Mouse (Mus musculus) left cerebral cortex, postnatal 25 days (tissue): Measurements from ENCODE around the gene Cxcl2. TPM values are rescaled to one million over a fixed set of nuclear protein-coding genes. Genes with fewer than 3 reads are reported as not detected.
A peak's percentile ranks its signal among the peaks of the same experiment; 100 is the strongest.

Experiments
- DNase-seq, 2 experiments: peaks; one replicate each; pipeline ENCODE4 v3.0.0; 2022; ENCODE audit warnings: low spot score in 2 of 2, mixed read lengths in 1 of 2
- intact Hi-C: fragments of 180-260 bp; cut with DNase I; formaldehyde crosslinking; loops from one replicate; pipeline ENCODE4 v1.15.1; 2025
- total RNA-seq, 2 experiments: library from RNA; stranded (reverse); gene quantifications; 2 replicates each; pipeline ENCODE4 v1.2.3; 2021

The Cxcl2 gene
- total RNA-seq, 2 experiments from 2014 or later, result not detected

- intact Hi-C loops, result no loop called here
- DNase-seq, result no peak
These were observed 12.9 kb upstream of the Cxcl2 start, which contains the start of gene Cxcl1 for GRCm38 (mm10) chr5:90890519-90891463. Cxcl1 (plus strand) TSS chr5:90891241.

GRCm38 (mm10) chr5:90891464-90891813 lies 12.2 kb upstream of the Cxcl2 start:
- intact Hi-C loops, result no loop called here
- DNase-seq, result no peak

- intact Hi-C loops, result no loop called here
- no peak for DNase-seq
These were observed 9.4 kb upstream of the Cxcl2 start for GRCm38 (mm10) chr5:90894231-90894630.

- intact Hi-C loops, result no loop called here
These were observed 6.2 kb upstream of the Cxcl2 start for GRCm38 (mm10) chr5:90897429-90897828.

GRCm38 (mm10) chr5:90899308-90899707 lies 4.4 kb upstream of the Cxcl2 start:
- no peak for DNase-seq
- intact Hi-C loops, result no loop called here

More at GRCm38 (mm10) chr5:90897429-90897828, 6.2 kb upstream of the Cxcl2 start:
- DNase-seq, result no peak

- no peak for DNase-seq
- intact Hi-C loops, result loop anchor here (10.0 kb wide), 2 partner anchors 495 to 685 kb away; no protein-coding TSS in a partner anchor
These were observed 3.5 kb upstream of the Cxcl2 start for GRCm38 (mm10) chr5:90900147-90900546.

GRCm38 (mm10) chr5:90900688-90901087 lies 3.0 kb upstream of the Cxcl2 start:
- intact Hi-C loops, result loop anchor here (10.0 kb wide), 2 partner anchors 496 to 686 kb away; no protein-coding TSS in a partner anchor
- DNase-seq, result no peak

- DNase-seq, result no peak
- intact Hi-C loops, result loop anchor here (10.0 kb wide), 2 partner anchors 498 to 688 kb away; no protein-coding TSS in a partner anchor
These were observed 1.1 kb upstream of the Cxcl2 start for GRCm38 (mm10) chr5:90902380-90903260.

GRCm38 (mm10) chr5:90908983-90909382 lies 5.3 kb downstream of the Cxcl2 start:
- intact Hi-C loops, result loop anchor here (2.0 to 10.0 kb wide), 4 partner anchors 248 to 694 kb away; no protein-coding TSS in a partner anchor
- peak; percentile 69 to 74 for DNase-seq

- DNase-seq, result no peak
- intact Hi-C loops, result no loop called here
These were observed 15.8 kb downstream of the Cxcl2 start for GRCm38 (mm10) chr5:90919495-90919894.

- no peak for DNase-seq
- intact Hi-C loops, result no loop called here
These were observed 19.3 kb downstream of the Cxcl2 start for GRCm38 (mm10) chr5:90922958-90923357.

- intact Hi-C loops, result no loop called here
These were observed 26.9 kb downstream of the Cxcl2 start for GRCm38 (mm10) chr5:90930546-90930945.

GRCm38 (mm10) chr5:90930971-90931851 lies 27.5 kb downstream of the Cxcl2 start, which contains the start of gene Mthfd2l:
Mthfd2l (plus strand) TSS chr5:90931117.
- DNase-seq, result peak; percentile 72 to 78
- intact Hi-C loops, result no loop called here

More at GRCm38 (mm10) chr5:90930546-90930945, 26.9 kb downstream of the Cxcl2 start:
- peak in 1 of 2 experiments; percentile 8 for DNase-seq

GRCm38 (mm10) chr5:90931911-90932310 lies 28.2 kb downstream of the Cxcl2 start:
- intact Hi-C loops, result no loop called here
- no peak for DNase-seq

GRCm38 (mm10) chr5:90936706-90937105 lies 33.0 kb downstream of the Cxcl2 start:
- intact Hi-C loops, result no loop called here
- no peak for DNase-seq

- DNase-seq, result no peak
- intact Hi-C loops, result loop anchor here (10.0 kb wide), 1 partner anchor 459 kb away; the partner anchor contains the start of gene Btc
These were observed 41.8 kb downstream of the Cxcl2 start for GRCm38 (mm10) chr5:90945453-90945852.

GRCm38 (mm10) chr5:90949499-90949898 lies 45.8 kb downstream of the Cxcl2 start:
- intact Hi-C loops, result loop anchor here (10.0 kb wide), 1 partner anchor 455 kb away; the partner anchor contains the start of gene Btc
- DNase-seq, result no peak

GRCm38 (mm10) chr5:90951475-90951874 lies 47.8 kb downstream of the Cxcl2 start:
- intact Hi-C loops, result loop anchor here (2.0 to 10.0 kb wide), 4 partner anchors 246 to 1051 kb away; no protein-coding TSS in a partner anchor
- peak; percentile 61 to 81 for DNase-seq
